Mouse (Mus musculus) adrenal gland, postnatal 14 days (tissue): ENCODE results near the gene Zfp786. TPM values are rescaled to one million over a fixed set of nuclear protein-coding genes. Genes with fewer than 3 reads are reported as not detected.
"Not testable (repeated sequence)": the region's sequence is repeated elsewhere in the genome, so short reads cannot be mapped to it uniquely, and the experiment has no call there.

Source experiments
- DNase-seq: peaks from one replicate; pipeline ENCODE4 v3.0.0; 2021; ENCODE audit warnings: mixed read lengths
- microRNA-seq, 2 experiments: library from miRNA; unstranded; fragments of <30 nt; microRNA quantifications; one replicate each; pipeline ENCODE4 v1.2.0; 2021
- total RNA-seq: library from RNA; stranded (reverse); gene quantifications from 2 replicates; pipeline ENCODE4 v1.2.3, GENCODE M21; 2021

The Zfp786 gene
- total RNA-seq, 1 experiment from 2014 or later = 1.2 TPM

DNA sequence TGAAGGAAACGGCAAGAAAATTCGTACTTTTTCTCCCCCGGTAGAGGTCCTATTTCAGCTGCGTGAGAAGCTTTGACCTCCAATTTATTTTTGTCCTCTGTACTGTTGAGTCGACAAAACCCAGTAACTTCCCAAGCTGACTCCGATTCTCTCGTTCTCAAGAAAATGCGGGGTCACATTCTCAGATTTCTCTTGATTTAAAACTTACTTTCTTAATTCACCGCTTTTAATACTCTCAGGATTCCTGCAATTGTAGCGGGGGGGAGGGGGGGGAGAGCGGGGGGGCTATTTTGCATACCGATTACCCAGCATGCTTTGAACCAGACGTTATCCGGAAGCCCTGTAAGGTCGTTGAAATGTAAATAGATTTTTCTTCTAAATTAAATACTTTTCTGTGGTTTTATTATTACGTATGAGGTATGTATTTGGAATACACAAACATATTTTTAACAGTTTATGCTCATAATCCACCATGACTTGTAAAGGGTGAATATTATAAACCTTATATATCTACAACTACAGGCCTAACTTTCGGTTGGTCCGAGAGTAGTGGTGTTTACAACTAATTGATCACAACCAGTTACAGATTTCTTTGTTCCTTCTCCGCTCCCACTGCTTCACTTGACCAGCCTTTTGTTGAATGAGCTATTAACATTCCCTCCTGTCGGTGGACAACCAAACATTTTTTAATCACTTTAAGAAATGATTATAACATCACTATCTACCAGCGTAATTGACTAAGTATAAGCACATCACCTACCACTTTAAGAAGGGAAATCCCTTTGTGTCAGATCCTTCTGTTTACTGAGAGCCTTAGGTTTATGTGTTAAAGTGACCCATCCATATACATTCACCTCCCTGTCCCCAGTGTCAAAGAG, 49.3 kb downstream of the Zfp786 start:
- DNase-seq = peak; percentile 42

DNA sequence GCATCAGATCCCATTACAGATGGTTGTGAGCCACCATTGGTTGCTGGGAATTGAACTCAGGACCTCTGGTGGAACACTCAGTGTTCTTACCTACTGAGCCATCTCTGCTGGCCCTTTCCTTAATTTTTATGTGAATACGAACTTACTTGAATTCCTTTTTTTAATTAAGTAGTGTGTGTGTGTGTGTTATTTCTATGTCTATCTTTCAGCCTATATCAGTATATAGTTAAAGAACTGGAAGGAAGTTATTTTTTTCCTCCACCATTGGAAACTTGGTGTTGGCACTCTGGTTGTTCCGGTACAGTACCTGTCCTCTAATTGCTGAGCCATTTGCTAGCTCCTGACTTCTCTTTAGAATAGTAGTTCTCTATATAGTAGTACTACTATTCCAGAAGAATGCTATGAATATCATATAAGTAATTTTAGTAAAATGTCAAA, 50.1 kb downstream of the Zfp786 start:
- peak; percentile 25 for DNase-seq

DNA sequence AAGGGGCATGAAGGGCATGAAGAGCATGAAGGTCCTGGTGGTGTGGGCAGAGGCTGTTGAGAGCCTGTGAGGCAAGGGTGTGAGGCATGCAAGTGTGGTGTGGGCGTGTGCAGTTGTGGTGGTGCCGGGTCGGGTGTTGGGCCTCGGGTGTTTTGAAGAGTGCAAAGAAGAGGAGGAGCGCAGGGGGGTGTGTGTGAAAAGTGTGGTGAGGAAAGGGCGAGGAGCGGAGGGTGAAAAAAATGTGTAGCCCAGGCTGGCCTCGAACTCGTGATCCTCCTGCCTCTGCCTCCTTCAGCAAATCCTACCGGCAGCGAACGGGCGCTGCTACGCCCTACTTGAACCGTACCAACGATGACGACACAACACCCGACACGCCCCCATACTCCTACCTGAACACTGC, 58.9 kb downstream of the Zfp786 start:
- DNase-seq = not testable (repeated sequence)

DNA sequence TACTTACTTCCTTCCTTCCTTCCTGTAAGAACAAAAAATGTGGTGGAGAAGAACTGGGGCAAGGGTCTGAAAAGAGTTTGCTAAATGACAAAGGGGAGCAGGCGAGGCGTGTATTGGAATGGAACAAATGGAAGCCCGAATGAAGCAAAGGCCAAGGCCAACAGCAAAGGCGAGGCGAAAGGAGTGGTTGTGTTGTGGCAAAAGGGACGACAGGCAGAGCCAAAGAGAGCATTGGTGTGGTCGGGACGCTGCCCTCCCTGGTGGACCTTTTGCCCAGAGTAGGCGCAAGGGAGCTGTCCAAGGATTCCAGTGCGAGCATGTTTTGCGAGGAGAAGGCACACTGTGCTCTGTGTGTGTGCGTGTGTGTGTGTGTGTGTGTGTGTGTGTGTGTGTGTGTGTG, 59.6 kb downstream of the Zfp786 start:
- DNase-seq = not testable (repeated sequence)

DNA sequence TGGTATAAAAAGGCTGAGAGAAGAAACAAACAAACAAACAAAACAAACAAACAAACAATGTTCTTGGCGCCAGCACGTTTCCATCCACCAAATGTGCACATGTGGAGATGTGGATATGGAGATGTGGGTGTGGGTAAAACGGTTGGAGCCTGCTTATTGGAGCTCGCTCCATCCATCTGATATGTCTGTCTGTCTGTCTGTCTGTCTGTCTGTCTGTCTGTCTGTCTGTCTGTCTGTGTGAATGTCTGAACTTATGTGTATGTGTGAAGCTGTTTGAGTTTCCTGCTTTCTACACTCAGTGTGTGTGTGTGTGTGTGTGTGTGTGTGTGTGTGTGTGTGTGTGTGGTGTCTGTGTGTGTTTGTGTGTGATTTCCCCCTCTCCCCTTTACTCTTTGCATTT, 60.8 kb downstream of the Zfp786 start:
- DNase-seq = not testable (repeated sequence)

Small RNAs within 50 kb of the gene (microRNA-seq; reads per million reads assigned to microRNA genes)
- gene Mir704 = 0 reads per million in 2 experiments

Other genes starting within 250 kb of the Zfp786 start
- 36.6 and 38.2 TPM in 2 replicates for gene Ezh2, start 235.5 kb downstream of the Zfp786 start, total RNA-seq
- 80.5 and 90.4 TPM in 2 replicates for gene Pdia4, start 17.4 kb downstream of the Zfp786 start, total RNA-seq
- 9.3 and 12.0 TPM in 2 replicates for gene Zfp398, start 4.8 kb upstream of the Zfp786 start, total RNA-seq
- 11.6 and 13.7 TPM in 2 replicates for gene Zfp282, start 46.3 kb upstream of the Zfp786 start, total RNA-seq
- 14.7 and 15.8 TPM in 2 replicates for gene Zfp212, start 89.6 kb upstream of the Zfp786 start, total RNA-seq
- 5.8 and 10.1 TPM in 2 replicates for gene Zfp956, start 122.5 kb upstream of the Zfp786 start, total RNA-seq
- 16.9 and 26.7 TPM in 2 replicates for gene Zfp777, start 218.0 kb upstream of the Zfp786 start, total RNA-seq